Mouse (Mus musculus): ENCODE results near the gene Dmap1. TPM values are rescaled to one million over a fixed set of nuclear protein-coding genes. Genes with fewer than 3 reads are reported as not detected.

The Dmap1 gene
- total RNA-seq, 4 experiments from 2014 or later, result 22.3 to 35.4 (median 31.1) TPM

Other genes starting within 250 kb of the Dmap1 start
- 100 to 1,000 TPM in 3 of 4 experiments, 10 to 100 TPM in 1; 95.3 to 135 (median 115) TPM for gene Rnf220, start 185.2 kb downstream of the Dmap1 start, total RNA-seq (2022)
- gene Eri3, start 131.9 kb downstream of the Dmap1 start, total RNA-seq (2022), result 100 to 1,000 TPM in 1 of 4 experiments, 10 to 100 TPM in 3; 73.0 to 105 (median 81.5) TPM
- gene Gm12845, start 42.1 kb upstream of the Dmap1 start, total RNA-seq (2022), result not detected
- not detected for gene Klf17, start 83.4 kb upstream of the Dmap1 start, total RNA-seq (2022)
- 10 to 100 TPM; 15.7 to 23.6 (median 19.2) TPM for gene Slc6a9, start 152.2 kb upstream of the Dmap1 start, total RNA-seq (2022)
- 1 to 10 TPM; 1.1 to 1.8 (median 1.5) TPM for gene Ccdc24, start 190.3 kb upstream of the Dmap1 start, total RNA-seq (2022)
- 10 to 100 TPM; 13.8 to 23.0 (median 19.7) TPM for gene B4galt2, start 201.2 kb upstream of the Dmap1 start, total RNA-seq (2022)
- gene Atp6v0b, start 205.1 kb upstream of the Dmap1 start, total RNA-seq (2022), result 100 to 1,000 TPM; 234 to 264 (median 239) TPM
- 10 to 100 TPM in 3 of 4 experiments, 1 to 10 TPM in 1; 8.7 to 13.8 (median 11.2) TPM for gene Dph2, start 209.8 kb upstream of the Dmap1 start, total RNA-seq (2022)
- 10 to 100 TPM; 41.5 to 67.2 (median 54.8) TPM for gene Ipo13, start 232.7 kb upstream of the Dmap1 start, total RNA-seq (2022)
- under 1 TPM; 0.24 to 0.54 (median 0.38) TPM for gene Artn, start 247.5 kb upstream of the Dmap1 start, total RNA-seq (2022)